Mouse (Mus musculus): Measurements from ENCODE around the gene Ifi211. TPM values are rescaled to one million over a fixed set of nuclear protein-coding genes. Genes with fewer than 3 reads are reported as not detected.
"Not testable (repeated sequence)": the region's sequence is repeated elsewhere in the genome, so short reads cannot be mapped to it uniquely, and the experiment has no call there.

Ifi211 gene
- total RNA-seq, 1 experiment: 0.80 TPM

DNA sequence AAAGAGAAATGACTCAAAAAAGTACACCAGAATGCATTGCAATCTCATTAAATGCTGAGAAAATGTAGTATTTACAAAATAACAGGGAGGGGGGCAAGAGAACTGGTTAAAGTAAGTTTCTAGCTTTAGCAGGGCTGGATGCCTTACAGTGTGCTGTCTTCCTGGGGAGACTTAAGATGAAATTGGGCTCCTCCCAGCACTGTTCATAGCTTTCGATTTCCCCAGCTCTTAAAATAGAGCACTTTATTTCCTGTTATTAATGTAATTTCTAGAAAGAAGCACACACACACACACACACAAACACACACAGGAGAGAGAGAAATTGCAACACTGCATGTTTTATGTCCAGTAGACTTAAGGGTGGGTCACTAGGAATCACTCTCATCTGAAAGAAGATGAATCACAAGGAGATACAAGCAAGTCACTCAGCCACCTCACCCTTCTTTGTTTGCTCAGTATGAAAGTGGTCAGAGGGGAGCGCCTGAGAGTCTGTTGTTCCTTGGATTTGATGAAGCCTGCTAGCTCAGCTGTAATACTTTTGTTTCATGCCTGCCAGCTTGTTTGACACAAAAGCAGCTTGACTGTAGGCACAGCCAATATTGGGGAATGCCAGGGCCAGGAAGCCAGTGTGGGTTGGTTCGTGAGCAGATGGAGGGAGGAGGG is 32.7 kb downstream of the Ifi211 start:
- H3K9ac ChIP-seq (ENCODE audit: insufficient read depth, low read depth, low read length, poor library complexity, severe bottlenecking); DNase-seq (ENCODE audit: low read depth, low spot score); H3K27ac ChIP-seq (ENCODE audit: insufficient read depth, low read depth, low read length, poor library complexity, severe bottlenecking); H3K9me3 ChIP-seq (ENCODE audit: control insufficient read depth, insufficient read depth, low read depth, low read length); H3K4me1 ChIP-seq (ENCODE audit: control insufficient read depth in 2 of 2, insufficient read depth in 2 of 2, low read length in 2 of 2, poor library complexity in 1 of 2); H3K36me3 ChIP-seq (ENCODE audit: control insufficient read depth, insufficient read depth, low read length, poor library complexity, severe bottlenecking); H3K4me3 ChIP-seq (ENCODE audit: insufficient read depth in 1 of 2, low read depth in 1 of 2, low read length in 2 of 2, poor library complexity in 1 of 2, severe bottlenecking in 1 of 2); in situ Hi-C loops (cut with MboI; ENCODE audit: low sequenced_read_pairs in 2 of 2, unreplicated experiment in 2 of 2): not testable (repeated sequence)

DNA sequence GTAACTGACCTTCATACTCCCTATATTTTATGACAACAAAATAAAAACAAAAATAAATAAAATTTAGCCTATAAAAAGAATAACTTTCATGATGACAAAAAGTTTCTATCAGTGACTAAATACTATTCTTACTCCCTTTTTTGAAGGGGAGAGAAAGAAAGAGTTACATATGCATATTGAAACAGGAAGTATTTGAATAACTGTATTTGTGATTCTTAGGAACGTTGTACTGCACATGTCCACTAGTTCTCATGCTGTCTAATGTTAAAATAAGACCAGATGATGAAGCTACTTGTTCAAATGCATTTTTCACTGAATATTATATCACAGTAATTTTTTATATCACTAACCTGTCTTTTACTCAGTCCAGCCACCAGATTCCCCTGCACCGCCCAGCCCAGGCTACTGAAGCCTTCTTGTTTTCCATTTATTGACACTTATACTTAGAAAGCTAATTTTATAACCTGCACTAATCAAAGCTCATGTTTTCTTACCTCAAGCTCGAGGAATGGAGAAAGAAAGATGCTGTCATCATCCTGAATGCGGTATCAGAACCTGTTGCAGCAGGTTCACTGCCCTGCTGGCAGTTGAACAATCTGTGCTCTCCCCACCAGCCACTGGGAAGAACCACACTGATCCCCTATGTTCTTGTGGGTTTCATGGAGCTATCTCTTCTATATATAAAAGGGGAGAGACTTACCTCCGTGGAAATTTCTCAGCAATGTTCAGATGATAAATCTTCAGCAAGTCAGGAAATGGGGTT is 33.4 kb downstream of the Ifi211 start:
- H3K36me3 ChIP-seq (ENCODE audit: control insufficient read depth, insufficient read depth, low read length, poor library complexity, severe bottlenecking); H3K27ac ChIP-seq (ENCODE audit: insufficient read depth, low read depth, low read length, poor library complexity, severe bottlenecking); H3K4me3 ChIP-seq (ENCODE audit: insufficient read depth in 1 of 2, low read depth in 1 of 2, low read length in 2 of 2, poor library complexity in 1 of 2, severe bottlenecking in 1 of 2); H3K9ac ChIP-seq (ENCODE audit: insufficient read depth, low read depth, low read length, poor library complexity, severe bottlenecking); H3K9me3 ChIP-seq (ENCODE audit: control insufficient read depth, insufficient read depth, low read depth, low read length); DNase-seq (ENCODE audit: low read depth, low spot score); H3K4me1 ChIP-seq (ENCODE audit: control insufficient read depth in 2 of 2, insufficient read depth in 2 of 2, low read length in 2 of 2, poor library complexity in 1 of 2): not testable (repeated sequence)
- in situ Hi-C loops (cut with MboI; ENCODE audit: low sequenced_read_pairs in 2 of 2, unreplicated experiment in 2 of 2): loop anchor here in 1 of 2 experiments (5.0 kb wide), 1 partner anchor 63 kb away; the partner anchor contains the start of genes Ifi203 and Mndal

DNA sequence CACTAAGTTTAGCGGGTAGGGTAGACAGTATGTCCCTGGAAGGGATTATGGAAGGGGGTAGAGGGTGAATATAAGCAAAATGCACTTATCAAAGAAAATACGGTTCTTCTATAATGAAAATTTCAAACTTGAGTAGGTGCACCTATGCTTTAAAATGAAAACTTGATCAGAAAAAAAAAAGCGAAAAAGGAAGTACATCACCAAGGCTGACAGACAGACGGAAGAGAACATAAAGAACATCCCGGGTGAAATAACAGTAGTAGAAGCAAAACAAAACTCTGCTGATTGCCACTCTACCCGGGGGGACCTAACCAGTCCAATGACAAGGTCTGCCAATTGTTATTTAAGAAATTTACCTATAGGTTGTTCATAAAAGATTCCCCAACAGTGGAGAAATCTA is 34.6 kb downstream of the Ifi211 start:
- not testable (repeated sequence) for DNase-seq (ENCODE audit: low read depth, low spot score); H3K9me3 ChIP-seq (ENCODE audit: control insufficient read depth, insufficient read depth, low read depth, low read length); H3K4me1 ChIP-seq (ENCODE audit: control insufficient read depth in 2 of 2, insufficient read depth in 2 of 2, low read length in 2 of 2, poor library complexity in 1 of 2); H3K9ac ChIP-seq (ENCODE audit: insufficient read depth, low read depth, low read length, poor library complexity, severe bottlenecking); H3K27ac ChIP-seq (ENCODE audit: insufficient read depth, low read depth, low read length, poor library complexity, severe bottlenecking); H3K4me3 ChIP-seq (ENCODE audit: insufficient read depth in 1 of 2, low read depth in 1 of 2, low read length in 2 of 2, poor library complexity in 1 of 2, severe bottlenecking in 1 of 2); H3K36me3 ChIP-seq (ENCODE audit: control insufficient read depth, insufficient read depth, low read length, poor library complexity, severe bottlenecking)
- in situ Hi-C loops (cut with MboI; ENCODE audit: low sequenced_read_pairs in 2 of 2, unreplicated experiment in 2 of 2): loop anchor here in 1 of 2 experiments (5.0 kb wide), 1 partner anchor 64 kb away; the partner anchor contains the start of genes Ifi203 and Mndal

DNA sequence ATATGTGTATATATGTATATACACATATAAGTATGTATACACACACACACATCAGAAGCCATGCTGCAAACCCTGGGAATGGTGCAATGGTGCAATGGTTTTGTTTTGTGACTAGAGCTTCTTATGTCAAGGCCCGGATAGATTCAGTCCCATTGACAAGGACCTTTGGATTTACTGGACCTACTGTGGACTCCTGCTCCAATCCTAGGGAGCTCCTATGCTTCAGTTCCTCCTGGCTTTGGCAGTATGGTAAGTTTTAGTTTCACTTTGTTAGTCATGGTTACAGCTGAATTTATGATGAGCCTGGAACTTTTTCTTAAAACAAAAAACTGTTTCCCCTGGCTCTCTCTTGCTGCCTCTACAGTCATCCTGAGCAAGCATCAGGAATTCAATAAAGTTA is 35.7 kb downstream of the Ifi211 start:
- H3K27ac ChIP-seq (ENCODE audit: insufficient read depth, low read depth, low read length, poor library complexity, severe bottlenecking); DNase-seq (ENCODE audit: low read depth, low spot score); H3K36me3 ChIP-seq (ENCODE audit: control insufficient read depth, insufficient read depth, low read length, poor library complexity, severe bottlenecking); H3K4me1 ChIP-seq (ENCODE audit: control insufficient read depth in 2 of 2, insufficient read depth in 2 of 2, low read length in 2 of 2, poor library complexity in 1 of 2); H3K9me3 ChIP-seq (ENCODE audit: control insufficient read depth, insufficient read depth, low read depth, low read length); H3K4me3 ChIP-seq (ENCODE audit: insufficient read depth in 1 of 2, low read depth in 1 of 2, low read length in 2 of 2, poor library complexity in 1 of 2, severe bottlenecking in 1 of 2); H3K9ac ChIP-seq (ENCODE audit: insufficient read depth, low read depth, low read length, poor library complexity, severe bottlenecking): not testable (repeated sequence)
- in situ Hi-C loops (cut with MboI; ENCODE audit: low sequenced_read_pairs in 2 of 2, unreplicated experiment in 2 of 2): loop anchor here in 1 of 2 experiments (5.0 kb wide), 1 partner anchor 65 kb away; the partner anchor contains the start of genes Ifi203 and Mndal

DNA sequence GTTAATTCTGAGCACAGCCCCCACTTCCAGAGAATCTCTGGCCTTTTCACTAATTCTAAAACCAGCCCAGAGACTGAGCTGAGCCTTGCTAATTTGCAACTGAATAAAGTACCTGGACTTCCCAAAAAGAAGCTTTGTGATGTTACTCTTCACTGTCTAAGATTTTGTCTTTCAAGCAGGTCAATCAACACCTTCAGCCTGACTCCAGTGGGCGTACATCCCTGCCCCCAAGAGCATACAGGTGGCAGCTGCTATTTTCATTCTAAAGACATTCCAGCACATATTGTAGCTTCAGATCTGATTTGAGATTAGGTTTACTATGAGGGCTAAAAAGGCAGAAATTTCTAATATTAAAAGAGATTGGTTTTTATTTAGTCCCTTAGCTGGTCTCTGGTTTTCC is 44.3 kb downstream of the Ifi211 start:
- DNase-seq (ENCODE audit: low read depth, low spot score); H3K36me3 ChIP-seq (ENCODE audit: control insufficient read depth, insufficient read depth, low read length, poor library complexity, severe bottlenecking); H3K4me1 ChIP-seq (ENCODE audit: control insufficient read depth in 2 of 2, insufficient read depth in 2 of 2, low read length in 2 of 2, poor library complexity in 1 of 2); H3K4me3 ChIP-seq (ENCODE audit: insufficient read depth in 1 of 2, low read depth in 1 of 2, low read length in 2 of 2, poor library complexity in 1 of 2, severe bottlenecking in 1 of 2); in situ Hi-C loops (cut with MboI; ENCODE audit: low sequenced_read_pairs in 2 of 2, unreplicated experiment in 2 of 2); H3K27ac ChIP-seq (ENCODE audit: insufficient read depth, low read depth, low read length, poor library complexity, severe bottlenecking); H3K9me3 ChIP-seq (ENCODE audit: control insufficient read depth, insufficient read depth, low read depth, low read length); H3K9ac ChIP-seq (ENCODE audit: insufficient read depth, low read depth, low read length, poor library complexity, severe bottlenecking): not testable (repeated sequence)

DNA sequence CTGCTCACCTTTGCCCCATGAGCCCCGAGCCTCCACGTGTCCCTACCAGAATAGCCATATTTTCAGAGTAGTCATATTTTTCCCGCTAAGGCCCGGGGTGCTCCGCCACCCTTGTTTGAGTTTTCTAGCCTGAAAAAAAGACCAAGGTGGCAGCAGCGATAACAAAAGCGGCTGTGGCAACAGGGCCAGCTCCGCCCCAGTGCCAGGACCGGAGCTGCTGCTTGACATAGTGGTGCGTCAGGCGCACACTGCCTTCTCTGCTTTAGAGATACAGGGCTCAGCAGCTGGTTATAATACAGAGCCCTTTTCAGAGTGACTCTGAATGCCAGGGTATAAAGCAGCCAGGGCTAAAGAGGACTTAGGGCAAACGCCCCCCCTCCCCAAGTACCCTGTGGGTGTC is 46.3 kb downstream of the Ifi211 start:
- no peak overlapping the region for H3K27ac ChIP-seq (ENCODE audit: insufficient read depth, low read depth, low read length, poor library complexity, severe bottlenecking)
- no peak overlapping the region for H3K9ac ChIP-seq (ENCODE audit: insufficient read depth, low read depth, low read length, poor library complexity, severe bottlenecking)
- H3K9me3 ChIP-seq (ENCODE audit: control insufficient read depth, insufficient read depth, low read depth, low read length): no peaks in the 10 kb centered on the region
- DNase-seq (ENCODE audit: low read depth, low spot score): no peak
- no peak for TF ChIP-seq CHD2 (IDR thresholded peaks at IDR 0.05; ENCODE audit: low read depth, low read length)
- no peak for TF ChIP-seq ZNF384 (IDR thresholded peaks at IDR 0.05; ENCODE audit: low read depth, low read length)
- TF ChIP-seq ZC3H11A (IDR thresholded peaks at IDR 0.05; ENCODE audit: borderline replicate concordance, low read depth, low read length): no peak
- TF ChIP-seq HCFC1 (IDR thresholded peaks at IDR 0.05; ENCODE audit: borderline replicate concordance, insufficient read depth, low read length): no peak
- TF ChIP-seq MAFK (IDR thresholded peaks at IDR 0.05; ENCODE audit: insufficient read depth, low read depth, low read length): no peak
- H3K4me1 ChIP-seq (ENCODE audit: control insufficient read depth in 2 of 2, insufficient read depth in 2 of 2, low read length in 2 of 2, poor library complexity in 1 of 2): peaks cover 0 to 2% of the 10 kb centered on the region in 2 experiments; a peak in 1 of 4 replicates
- in situ Hi-C loops (cut with MboI; ENCODE audit: low sequenced_read_pairs in 2 of 2, unreplicated experiment in 2 of 2): no loop called here
- H3K4me3 ChIP-seq (ENCODE audit: insufficient read depth in 1 of 2, low read depth in 1 of 2, low read length in 2 of 2, poor library complexity in 1 of 2, severe bottlenecking in 1 of 2): peak overlapping the region in 1 of 2 experiments; percentile 12; a peak in 1 of 4 replicates
- H3K36me3 ChIP-seq (ENCODE audit: control insufficient read depth, insufficient read depth, low read length, poor library complexity, severe bottlenecking): peaks cover 2% of the 10 kb centered on the region; the same call in 1 of the 2 replicates

DNA sequence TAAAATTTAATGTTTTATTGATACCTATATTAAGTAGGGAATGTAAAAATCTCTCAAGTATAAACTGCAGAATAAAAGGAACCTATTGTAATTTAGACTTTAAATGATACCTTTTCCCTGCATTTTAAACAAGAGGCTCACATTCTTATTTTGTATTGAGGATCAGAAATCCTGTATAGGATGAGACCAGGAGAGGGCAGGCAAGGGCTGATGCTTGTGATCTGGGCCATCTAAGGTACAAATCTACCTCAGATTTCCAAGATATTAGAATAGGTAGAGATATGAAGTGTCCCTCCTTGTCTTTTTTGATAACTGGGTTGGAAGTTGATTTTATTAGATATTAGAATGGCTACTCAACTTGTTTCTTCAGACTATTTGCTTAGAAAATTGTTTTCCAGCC is 59.1 kb downstream of the Ifi211 start:
- H3K9ac ChIP-seq (ENCODE audit: insufficient read depth, low read depth, low read length, poor library complexity, severe bottlenecking); in situ Hi-C loops (cut with MboI; ENCODE audit: low sequenced_read_pairs in 2 of 2, unreplicated experiment in 2 of 2); DNase-seq (ENCODE audit: low read depth, low spot score); H3K9me3 ChIP-seq (ENCODE audit: control insufficient read depth, insufficient read depth, low read depth, low read length); H3K4me1 ChIP-seq (ENCODE audit: control insufficient read depth in 2 of 2, insufficient read depth in 2 of 2, low read length in 2 of 2, poor library complexity in 1 of 2); H3K27ac ChIP-seq (ENCODE audit: insufficient read depth, low read depth, low read length, poor library complexity, severe bottlenecking); H3K4me3 ChIP-seq (ENCODE audit: insufficient read depth in 1 of 2, low read depth in 1 of 2, low read length in 2 of 2, poor library complexity in 1 of 2, severe bottlenecking in 1 of 2); H3K36me3 ChIP-seq (ENCODE audit: control insufficient read depth, insufficient read depth, low read length, poor library complexity, severe bottlenecking): not testable (repeated sequence)
